Mouse (Mus musculus) T-helper 17 cell (primary cell): ENCODE results near the gene Fam192a.

Source experiments
- in situ Hi-C, 2 experiments: fragments of 300-600 bp; cut with MboI, MseI; formaldehyde crosslinking; loops; 1 replicate in 1 of 2; 2 replicates in 1 of 2; pipeline ENCODE4 v1.15.1; 2025; ENCODE audit warnings: high pct_unique_total_duplicates in 2 of 2

Gene Fam192a

DNA sequence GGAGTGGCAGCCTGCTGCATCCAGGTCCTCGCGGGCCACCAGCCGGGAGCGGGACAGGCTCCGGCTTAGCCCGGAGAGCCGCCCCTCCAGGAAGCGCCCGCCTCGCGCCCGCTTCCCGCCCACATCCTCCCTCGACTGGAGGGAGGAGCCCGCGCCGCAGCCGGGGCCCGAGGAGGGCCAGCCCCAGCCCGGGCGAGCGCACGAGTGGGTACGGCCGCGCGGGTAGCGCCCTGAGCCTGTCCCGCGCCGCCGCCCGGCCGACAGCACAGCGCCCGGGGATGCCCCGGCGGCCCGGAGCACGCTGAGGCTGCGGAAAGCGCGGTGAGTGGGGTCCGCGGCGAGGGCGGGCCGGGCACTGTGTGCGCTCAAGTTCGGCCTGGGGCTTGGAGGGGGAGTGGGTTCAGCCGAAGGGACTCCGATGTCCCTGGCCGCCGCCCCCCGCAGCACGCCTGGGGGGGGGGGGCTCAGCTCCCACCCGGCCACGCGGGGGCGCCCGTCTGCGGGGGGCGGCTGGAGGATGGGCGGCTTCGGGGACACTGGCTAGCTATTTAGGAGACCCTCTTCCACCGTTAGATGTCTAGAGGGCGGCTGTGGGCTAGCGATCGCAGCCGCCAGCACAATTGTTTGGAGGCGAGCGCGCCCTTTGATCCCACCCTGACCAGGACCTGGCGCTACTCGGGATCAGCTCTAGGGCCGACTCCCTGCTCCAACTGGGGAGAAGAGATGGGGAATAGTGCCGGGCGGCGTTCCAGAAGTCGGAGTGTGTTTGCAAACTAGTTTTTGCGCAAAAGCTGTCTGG lies 68.7 kb downstream of the Fam192a start, which contains the start of gene Cpne2:
Cpne2 (plus strand) TSS at position 118 of the 799 bp plus-strand sequence.
- in situ Hi-C loops = no loop called here

DNA sequence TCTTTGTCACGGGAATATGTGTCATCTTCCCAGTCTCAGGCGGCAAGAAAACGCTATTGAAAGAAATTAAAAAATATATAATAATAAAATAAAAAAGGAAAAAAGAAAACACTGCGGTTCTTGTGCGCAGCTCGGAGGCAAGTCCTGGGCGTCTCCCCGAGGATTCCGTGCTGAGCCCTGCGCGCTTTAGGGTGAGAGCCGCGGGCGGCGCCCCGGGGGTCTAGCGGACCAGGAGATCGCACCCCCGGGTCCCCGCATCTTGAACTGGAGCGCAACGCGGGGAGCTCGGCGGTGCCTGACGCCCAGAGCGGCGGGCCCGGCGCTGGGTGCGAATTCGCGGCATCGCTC lies 69.3 kb downstream of the Fam192a start:
- in situ Hi-C loops = no loop called here

DNA sequence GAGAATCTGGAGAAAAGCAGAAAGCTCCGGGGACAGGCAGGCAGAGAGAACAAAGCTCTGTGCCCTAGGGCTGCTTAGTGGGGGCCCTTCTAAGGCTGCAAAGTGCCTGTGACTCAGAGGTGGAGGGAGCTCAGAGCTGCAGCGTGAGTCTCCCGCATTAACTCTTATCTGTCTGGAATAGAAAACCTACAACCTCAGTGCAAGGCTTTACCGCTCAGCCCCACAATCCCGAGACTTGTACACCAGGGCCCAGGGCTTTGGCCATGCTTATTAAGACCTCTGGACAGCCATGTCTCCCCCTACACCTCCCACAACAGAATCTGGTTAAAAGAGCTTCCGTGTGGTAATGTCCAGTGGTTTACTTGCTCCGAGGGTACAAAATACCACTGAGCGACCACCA lies 69.8 kb downstream of the Fam192a start:
- in situ Hi-C loops = no loop called here

DNA sequence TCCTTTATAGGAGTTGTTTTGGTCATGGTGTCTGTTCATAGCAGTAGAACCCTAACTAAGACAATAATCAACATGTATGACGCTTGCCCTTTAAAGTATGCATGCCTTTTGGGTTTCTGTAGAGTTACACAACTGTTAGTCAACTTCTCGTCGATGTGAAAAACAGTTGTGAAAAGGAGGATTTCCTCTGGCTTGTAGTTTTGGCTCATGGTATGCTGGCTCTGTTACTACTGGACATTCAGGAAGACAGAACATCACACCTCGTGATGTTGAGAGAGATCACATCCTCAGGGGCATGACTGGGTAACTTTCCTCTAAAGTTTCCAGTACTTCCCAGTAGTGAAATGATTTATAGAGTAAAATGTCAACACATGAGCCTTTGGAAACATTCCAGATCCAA lies 71.2 kb downstream of the Fam192a start:
- in situ Hi-C loops = no loop called here

DNA sequence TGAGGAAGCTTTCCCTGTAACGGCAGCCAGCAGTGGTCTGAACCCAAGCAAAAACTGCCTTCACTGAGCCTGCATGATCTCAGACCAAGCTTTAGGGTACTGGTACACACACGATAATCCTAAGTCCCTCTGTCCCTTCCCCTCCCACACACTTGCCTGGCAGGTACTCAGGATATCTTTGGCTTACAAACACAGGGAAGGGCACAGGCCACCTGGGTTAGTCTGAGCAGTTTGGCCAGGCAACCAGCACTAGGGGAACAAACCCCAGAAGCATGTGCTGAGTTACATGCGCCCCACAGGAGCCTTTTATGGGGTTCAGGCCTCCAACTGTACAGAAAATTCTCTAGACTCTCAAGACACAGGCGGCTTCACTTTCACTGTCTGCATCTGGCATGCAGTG lies 71.9 kb downstream of the Fam192a start:
- in situ Hi-C loops = no loop called here

DNA sequence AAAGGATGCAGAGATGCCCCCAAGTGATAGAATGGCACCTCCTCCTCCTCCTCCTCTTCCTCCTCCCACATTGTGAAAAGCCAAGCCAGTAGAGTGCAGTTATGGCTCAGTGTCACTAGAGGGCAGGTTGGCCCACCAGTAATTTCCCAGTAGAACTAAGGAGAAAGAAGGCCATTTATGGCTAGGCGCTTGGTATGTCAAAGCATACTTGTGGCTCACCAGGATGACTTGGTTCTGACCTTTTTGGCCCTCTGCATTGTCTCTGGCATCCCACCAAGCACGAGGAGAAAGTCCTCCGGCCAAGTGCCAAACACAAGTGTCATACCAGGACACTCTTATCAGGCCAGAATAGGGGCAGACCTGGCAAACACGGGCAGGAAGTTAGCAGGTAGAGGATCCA lies 73.6 kb downstream of the Fam192a start:
- in situ Hi-C loops = no loop called here

DNA sequence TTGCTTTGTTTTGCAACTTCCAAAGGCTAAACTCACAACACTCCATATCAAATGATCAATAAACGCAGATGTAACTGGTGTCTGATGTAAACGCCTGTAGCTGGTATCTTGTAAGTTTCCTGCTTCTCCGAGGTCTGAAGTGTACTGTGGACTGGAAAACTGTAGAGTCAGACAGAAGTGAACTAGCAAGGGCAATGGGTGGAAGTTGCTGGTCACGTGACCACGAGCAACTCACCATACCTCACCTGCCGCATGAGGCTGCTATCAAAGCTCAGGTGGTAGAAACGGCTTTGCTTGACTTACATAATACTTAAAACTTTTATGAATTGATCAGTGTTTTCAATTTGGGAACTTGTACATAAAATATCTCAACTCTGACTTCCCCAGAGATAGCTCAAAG lies 74.6 kb downstream of the Fam192a start:
- in situ Hi-C loops = no loop called here

DNA sequence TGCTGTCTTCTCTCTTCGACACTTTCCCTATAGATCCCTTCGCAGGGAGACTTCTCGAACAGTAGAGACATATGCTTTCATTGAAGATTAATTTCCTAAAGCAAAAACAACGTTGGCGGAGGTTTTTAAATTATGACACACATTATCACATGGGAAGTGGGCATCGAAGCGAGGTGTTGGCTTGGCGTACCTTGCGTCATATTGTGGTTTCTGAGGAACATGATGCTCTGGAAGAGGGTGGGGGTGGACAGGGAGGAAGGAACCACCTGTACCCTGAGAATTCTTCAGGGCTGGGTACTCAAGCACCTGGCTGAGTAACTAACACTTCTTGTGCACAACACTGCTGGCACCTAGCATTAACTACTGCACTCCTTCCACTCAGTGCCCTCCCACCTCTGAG lies 77.2 kb downstream of the Fam192a start:
- in situ Hi-C loops = no loop called here
